Mouse (Mus musculus) urinary bladder, postnatal 36 days (tissue): ENCODE measurements around the gene Fcgr1.
"Not testable (repeated sequence)": the region's sequence is repeated elsewhere in the genome, so short reads cannot be mapped to it uniquely, and the experiment has no call there.

Experiments used
- DNase-seq, 2 experiments: peaks; one replicate each; pipeline ENCODE4 v3.0.0; 2022; ENCODE audit warnings: low spot score in 2 of 2, mixed read lengths in 1 of 2

The Fcgr1 gene

GRCm38 (mm10) chr3:96293787-96294186, at the start of gene Fcgr1:
Fcgr1 (minus strand) TSS chr3:96293969.
- no peak for DNase-seq

- not testable (repeated sequence) for DNase-seq
Measured at GRCm38 (mm10) chr3:96342652-96343051, 48.9 kb upstream of the Fcgr1 start.

GRCm38 (mm10) chr3:96342100-96342499, 48.3 kb upstream of the Fcgr1 start:
- not testable (repeated sequence) for DNase-seq

- DNase-seq = no peak
Measured at GRCm38 (mm10) chr3:96340611-96341312, 47.0 kb upstream of the Fcgr1 start.

GRCm38 (mm10) chr3:96338849-96339480, 45.2 kb upstream of the Fcgr1 start:
- DNase-seq = no peak

- no peak for DNase-seq
Measured at GRCm38 (mm10) chr3:96338043-96338442, 44.3 kb upstream of the Fcgr1 start.

- no peak for DNase-seq
Measured at GRCm38 (mm10) chr3:96337269-96337668, 43.5 kb upstream of the Fcgr1 start.

GRCm38 (mm10) chr3:96336636-96337035, 42.9 kb upstream of the Fcgr1 start:
- DNase-seq = no peak

GRCm38 (mm10) chr3:96335591-96335990, 41.8 kb upstream of the Fcgr1 start:
- DNase-seq = no peak

- no peak for DNase-seq
Measured at GRCm38 (mm10) chr3:96335163-96335550, 41.4 kb upstream of the Fcgr1 start.

GRCm38 (mm10) chr3:96334175-96335162, 40.7 kb upstream of the Fcgr1 start:
- DNase-seq = no peak

- DNase-seq = peak in 1 of 2 experiments; percentile 15
Measured at GRCm38 (mm10) chr3:96333396-96334174, 39.8 kb upstream of the Fcgr1 start.

- no peak for DNase-seq
Measured at GRCm38 (mm10) chr3:96332631-96333395, 39.0 kb upstream of the Fcgr1 start.

GRCm38 (mm10) chr3:96332000-96332399, 38.2 kb upstream of the Fcgr1 start:
- DNase-seq = no peak

- no peak for DNase-seq
Measured at GRCm38 (mm10) chr3:96331438-96331837, 37.7 kb upstream of the Fcgr1 start.

GRCm38 (mm10) chr3:96330603-96331002, 36.8 kb upstream of the Fcgr1 start:
- no peak for DNase-seq

- no peak for DNase-seq
Measured at GRCm38 (mm10) chr3:96330181-96330580, 36.4 kb upstream of the Fcgr1 start.

GRCm38 (mm10) chr3:96328730-96329387, 35.1 kb upstream of the Fcgr1 start:
- DNase-seq = no peak

GRCm38 (mm10) chr3:96328060-96328729, 34.4 kb upstream of the Fcgr1 start:
- DNase-seq = not testable (repeated sequence)
